Mouse (Mus musculus): ENCODE measurements around the gene Adck1.

DNA sequence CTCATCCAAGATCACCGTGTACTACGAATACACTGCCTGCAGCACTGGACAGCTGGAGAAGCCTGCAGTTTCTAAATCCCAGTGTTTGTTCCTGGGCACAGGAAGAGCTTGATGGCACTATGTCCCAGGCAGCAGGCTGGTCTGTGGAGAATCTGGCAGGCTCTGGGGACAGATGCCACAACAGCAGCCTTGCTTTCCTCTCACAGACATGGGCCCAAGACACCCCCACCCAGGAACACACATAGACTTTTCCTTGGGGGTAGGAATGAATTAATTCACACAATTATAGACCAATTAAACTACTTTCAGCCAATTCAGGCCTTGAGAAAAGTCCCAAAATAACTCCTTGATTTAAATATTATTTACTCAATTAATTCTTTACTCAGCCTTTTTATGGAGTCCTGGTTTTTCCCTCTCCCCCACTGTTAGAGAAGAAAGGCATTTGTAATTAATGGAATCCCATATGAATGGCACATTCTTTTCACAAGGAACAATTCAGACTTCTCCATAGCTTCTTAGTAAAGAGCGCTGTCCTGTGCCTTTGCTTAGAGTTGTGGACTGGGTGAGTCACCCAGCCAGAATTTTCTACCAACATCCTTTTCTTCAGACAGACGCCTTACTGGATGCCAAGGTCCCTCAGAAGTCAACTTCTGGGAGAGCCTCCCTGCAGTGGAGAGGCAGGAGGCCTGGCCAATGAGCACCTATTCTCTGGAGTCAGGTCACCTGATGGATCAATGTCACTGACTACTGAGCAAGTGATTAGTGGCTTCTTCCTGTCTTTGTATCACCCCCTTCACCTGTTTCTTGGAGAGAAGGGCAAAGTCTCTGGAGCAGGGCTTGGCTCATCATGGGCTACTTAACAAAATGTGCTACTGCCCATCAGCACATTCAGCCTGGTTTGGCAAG is 90.6 kb downstream of the Adck1 start:
- TF ChIP-seq CTCF (IDR thresholded peaks at IDR 0.05; ENCODE audit: low read depth) = no peak
- no peak for TF ChIP-seq EP300 (IDR thresholded peaks at IDR 0.05; ENCODE audit: low read depth)
